Mouse (Mus musculus) limb, embryonic 14.5 days (tissue): ENCODE data around the gene Gad1. TPM values are rescaled to one million over a fixed set of nuclear protein-coding genes. Genes with fewer than 3 reads are reported as not detected.
"Not testable (repeated sequence)": the region's sequence is repeated elsewhere in the genome, so short reads cannot be mapped to it uniquely, and the experiment has no call there.

Source experiments
- ATAC-seq: fragments of 200-750 bp; cut with Nextera tagmentation; 2 replicates; pipeline ENCODE4 v1.8.0; 2017; ENCODE audit warnings: low read depth, moderate number of reproducible peaks, moderate TSS enrichment; ENCODE audit not compliant: low FRiP score
- DNase-seq: peaks from one replicate; pipeline ENCODE4 v3.0.0-alpha.2; 2015; ENCODE audit warnings: low spot score
- H3K27ac ChIP-seq: fragments of 300-500 bp; sonication (generic); replicated peaks from 2 replicates; pipeline ENCODE4 v1.5.1; 2014; ENCODE audit warnings: low read depth, mild to moderate bottlenecking, low read length, moderate library complexity, mixed read lengths
- H3K27me3 ChIP-seq: fragments of 300-500 bp; sonication (generic); 2 replicates; pipeline ENCODE4 v1.6.1; 2014; ENCODE audit warnings: low read length, mixed read lengths; ENCODE audit not compliant: control insufficient read depth, insufficient read depth
- H3K36me3 ChIP-seq: fragments of 300-500 bp; sonication (generic); 2 replicates; pipeline ENCODE4 v1.6.1; 2014; ENCODE audit warnings: mild to moderate bottlenecking, low read length, moderate library complexity, mixed read lengths; ENCODE audit not compliant: control insufficient read depth, insufficient read depth
- H3K4me1 ChIP-seq: fragments of 300-500 bp; sonication (generic); 2 replicates; pipeline ENCODE4 v1.6.1; 2014; ENCODE audit warnings: antibody characterized with exemption, low read length, mixed read lengths; ENCODE audit not compliant: control insufficient read depth, insufficient read depth
- H3K4me2 ChIP-seq: fragments of 300-500 bp; sonication (generic); replicated peaks from 2 replicates; pipeline ENCODE4 v1.6.1; 2014; ENCODE audit warnings: low read depth, mild to moderate bottlenecking, low read length, moderate library complexity; ENCODE audit not compliant: severe bottlenecking
- H3K4me3 ChIP-seq: fragments of 300-500 bp; sonication (generic); replicated peaks from 2 replicates; pipeline ENCODE4 v1.5.1; 2014; ENCODE audit warnings: low read length
- H3K9ac ChIP-seq: fragments of 300-500 bp; sonication (generic); 2 replicates; pipeline ENCODE4 v1.6.1; 2014; ENCODE audit warnings: mild to moderate bottlenecking, low read depth, low read length, moderate library complexity; ENCODE audit not compliant: severe bottlenecking
- H3K9me3 ChIP-seq: fragments of 300-500 bp; sonication (generic); 2 replicates; pipeline ENCODE4 v1.6.1; 2016; ENCODE audit warnings: low read length; ENCODE audit not compliant: control insufficient read depth
- POLR2A ChIP-seq: fragments of 200-500 bp; IDR thresholded peaks from 2 replicates; pipeline ENCODE4 v1.8.0; 2012; ENCODE audit warnings: inconsistent platforms, mild to moderate bottlenecking, moderate library complexity, borderline replicate concordance; ENCODE audit not compliant: insufficient read depth, insufficient read length; ENCODE audit errors: extremely low read depth
- WGBS: fragments of 180-500 bp; shearing (Covaris S2); extraction: QIAGEN DNeasy Blood & Tissue Kit; methylation state at CpG from one replicate; pipeline ENCODE4 v1.1.7; 2014; 5-methylcytosine and 5-hydroxymethylcytosine counted together
- polyA plus RNA-seq, 2 experiments: library from polyadenylated mRNA; depleted of rRNA in 1 of 2; stranded (reverse) in 1 of 2; unstranded in 1 of 2; fragments of >200 nt; fragmentation: Nextera tagmentation in 1 of 2; extraction: Ambion mirVana in 1 of 2; gene quantifications; 2 replicates each; pipeline versions ENCODE4 v1.2.1 to v1.2.3; 2012 to 2014

The Gad1 gene
- polyA plus RNA-seq, 2 experiments: 0.37 to 0.91 TPM

- Histone ChIP-seq H3K4me1 (peaks cover 5% of the 10 kb centered on the region; the same call in 1 of the 2 replicates), H3K9me3 (no peaks in the 10 kb centered on the region), H3K27me3 (no peaks in the 10 kb centered on the region), H3K9ac (peak overlapping the region; percentile 55), H3K27ac (no peak overlapping the region), H3K4me3 (peak overlapping the region; percentile 57), H3K36me3 (no peaks in the 10 kb centered on the region), H3K4me2 (peak overlapping the region; percentile 84)
- TF ChIP-seq POLR2A: 0 out of 2 replicates have a peak, but pooled peaks have one; percentile 11
- ATAC-seq (peak; percentile 96), DNase-seq (peak; percentile 67)
- WGBS: under 1% methylated on average over 52 of the region's 56 CpGs
These were observed 43.7 kb upstream of the Gad1 start for GRCm38 (mm10) chr2:70509021-70509632.

- H3K27me3 ChIP-seq, H3K9me3 ChIP-seq, H3K4me1 ChIP-seq, H3K9ac ChIP-seq, ATAC-seq, H3K27ac ChIP-seq, DNase-seq, H3K4me3 ChIP-seq, H3K36me3 ChIP-seq, H3K4me2 ChIP-seq: not testable (repeated sequence)
- 47% methylated on average over 7 of the region's 7 CpGs for WGBS
These were observed 14.6 kb upstream of the Gad1 start for GRCm38 (mm10) chr2:70538283-70538682.

- no peak for ATAC-seq
- Histone ChIP-seq H3K27me3 (no peaks in the 10 kb centered on the region), H3K4me1 (no peaks in the 10 kb centered on the region), H3K36me3 (no peaks in the 10 kb centered on the region), H3K9me3 (no peaks in the 10 kb centered on the region), H3K27ac (no peak overlapping the region), H3K4me2 (no peak overlapping the region), H3K9ac (no peak overlapping the region), H3K4me3 (no peak overlapping the region)
- no peak for TF ChIP-seq POLR2A
- WGBS: 66% methylated on average over 6 of the region's 6 CpGs
- DNase-seq: no peak
These were observed 2.2 kb upstream of the Gad1 start for GRCm38 (mm10) chr2:70550671-70551070.

- TF ChIP-seq POLR2A: no peak
- H3K9ac ChIP-seq: no peak overlapping the region
- no peaks in the 10 kb centered on the region for H3K9me3 ChIP-seq
- no peak overlapping the region for H3K4me2 ChIP-seq
- H3K36me3 ChIP-seq: no peaks in the 10 kb centered on the region
- no peak overlapping the region for H3K4me3 ChIP-seq
- no peak overlapping the region for H3K27ac ChIP-seq
- 67% methylated on average over 2 of the region's 2 CpGs for WGBS
- no peak for DNase-seq
- H3K27me3 ChIP-seq: no peaks in the 10 kb centered on the region
- no peaks in the 10 kb centered on the region for H3K4me1 ChIP-seq
- no peak for ATAC-seq
These were observed 1.4 kb upstream of the Gad1 start for GRCm38 (mm10) chr2:70551446-70551845.

- no peak overlapping the region for H3K9ac ChIP-seq
- no peak for TF ChIP-seq POLR2A
- H3K36me3 ChIP-seq: no peaks in the 10 kb centered on the region
- DNase-seq (no peak), ATAC-seq (no peak)
- H3K27ac ChIP-seq: no peak overlapping the region
- no peak overlapping the region for H3K4me3 ChIP-seq
- H3K4me2 ChIP-seq: no peak overlapping the region
- H3K4me1 ChIP-seq: no peaks in the 10 kb centered on the region
- WGBS: 79% methylated on average over 15 of the region's 15 CpGs
- no peaks in the 10 kb centered on the region for H3K9me3 ChIP-seq
- H3K27me3 ChIP-seq: no peaks in the 10 kb centered on the region
These were observed 739 bp upstream of the Gad1 start for GRCm38 (mm10) chr2:70552067-70552598.

GRCm38 (mm10) chr2:70553826-70554225 lies 954 bp downstream of the Gad1 start:
- Histone ChIP-seq H3K9ac (no peak overlapping the region), H3K36me3 (no peaks in the 10 kb centered on the region), H3K4me1 (no peaks in the 10 kb centered on the region), H3K9me3 (no peaks in the 10 kb centered on the region), H3K27ac (no peak overlapping the region), H3K4me2 (no peak overlapping the region), H3K4me3 (no peak overlapping the region), H3K27me3 (peaks cover 4% of the 10 kb centered on the region)
- no peak for ATAC-seq
- no peak for TF ChIP-seq POLR2A
- 84% methylated on average over 3 of the region's 3 CpGs for WGBS
- DNase-seq: no peak
